Mouse (Mus musculus): ENCODE measurements at regions not wholly inside any gene's neighbourhood (a gene's known extent, or its start where the extent isn't known, plus 50 kb on each side); places are given as distances from the start of the nearest gene placed in this dataset.

DNA sequence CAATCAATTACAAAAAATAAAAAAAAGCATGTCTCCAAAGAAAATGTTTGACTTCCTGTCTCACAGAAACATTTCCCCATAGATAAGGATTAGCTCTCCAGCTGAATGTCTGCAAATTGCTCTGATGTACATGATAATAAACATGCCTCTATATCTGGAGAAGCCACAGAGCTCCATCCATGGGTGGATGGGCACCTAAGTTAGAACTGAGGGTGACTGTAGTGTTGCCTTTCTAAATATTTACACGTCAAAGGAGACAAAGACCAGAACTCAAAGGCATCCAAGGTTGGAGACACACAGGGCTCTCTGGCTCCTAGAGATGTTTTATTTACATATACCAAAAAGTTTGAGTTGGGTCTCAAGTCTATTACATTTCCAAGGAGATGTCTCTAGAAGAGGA is 427.1 kb upstream of the Map3k7 start:
- TF ChIP-seq CTCF (IDR thresholded peaks at IDR 0.05 in 2 of 3, conservative IDR thresholded peaks at IDR 0.05 in 1 of 3; ENCODE audit: control insufficient read depth in 1 of 3, insufficient read depth in 1 of 3, low read depth in 2 of 3, low read length in 3 of 3, poor library complexity in 1 of 3, severe bottlenecking in 1 of 3) (no peak), ZKSCAN1 (IDR thresholded peaks at IDR 0.05; ENCODE audit: low read depth, low read length) (no peak), GABPA (IDR thresholded peaks at IDR 0.05; ENCODE audit: low read depth, low read length) (no peak), TAL1 (IDR thresholded peaks at IDR 0.05; ENCODE audit: low read length) (no peak)

Measured in MEL (cell line).